Mouse (Mus musculus): ENCODE results near the gene Gcm1. TPM values are rescaled to one million over a fixed set of nuclear protein-coding genes. Genes with fewer than 3 reads are reported as not detected.
A peak's percentile ranks its signal among the peaks of the same experiment; 100 is the strongest.

Gene Gcm1
- polyA plus RNA-seq, 1 experiment from 2014 or later, result not detected

DNA sequence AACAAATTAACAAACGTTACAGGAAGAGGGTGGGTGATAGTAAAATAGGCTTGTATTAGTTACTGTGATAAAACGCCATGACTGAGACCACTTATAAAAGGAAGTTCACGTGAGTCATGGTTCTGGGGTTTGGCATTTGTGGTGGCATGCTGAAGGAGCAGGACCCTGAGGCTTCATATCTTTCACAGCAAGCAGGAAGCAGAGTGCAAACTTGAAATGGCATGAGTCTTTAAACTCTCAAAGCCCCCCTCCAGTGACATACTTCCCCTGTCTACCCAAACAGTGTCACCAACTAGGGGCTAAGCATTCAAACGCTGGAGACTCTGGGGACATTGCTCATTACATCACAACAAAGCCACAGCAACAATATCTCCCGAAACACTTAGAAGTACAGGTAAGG, 49.2 kb downstream of the Gcm1 start:
- Histone ChIP-seq H3K9ac (replicated peaks; ENCODE audit: low read depth, low read length) (no peak overlapping the region), H3K36me3 (ENCODE audit: control insufficient read depth, insufficient read depth, low read length) (peaks cover 35% of the 10 kb centered on the region), H3K4me2 (ENCODE audit: low read depth, low read length) (no peak overlapping the region), H3K4me3 (ENCODE audit: low read depth, low read length) (no peak overlapping the region), H3K27me3 (ENCODE audit: control insufficient read depth, insufficient read depth, low read length) (no peaks in the 10 kb centered on the region), H3K4me1 (ENCODE audit: control insufficient read depth, insufficient read depth, low read length) (no peaks in the 10 kb centered on the region; the same call in 1 of the 2 replicates), H3K9me3 (ENCODE audit: control insufficient read depth, low read length) (no peaks in the 10 kb centered on the region), H3K27ac (ENCODE audit: low read depth, low read length) (no peak overlapping the region)
- WGBS, result 87% methylated on average over 5 of the region's 5 CpGs
- no peak for ATAC-seq (ENCODE audit: low read depth)

DNA sequence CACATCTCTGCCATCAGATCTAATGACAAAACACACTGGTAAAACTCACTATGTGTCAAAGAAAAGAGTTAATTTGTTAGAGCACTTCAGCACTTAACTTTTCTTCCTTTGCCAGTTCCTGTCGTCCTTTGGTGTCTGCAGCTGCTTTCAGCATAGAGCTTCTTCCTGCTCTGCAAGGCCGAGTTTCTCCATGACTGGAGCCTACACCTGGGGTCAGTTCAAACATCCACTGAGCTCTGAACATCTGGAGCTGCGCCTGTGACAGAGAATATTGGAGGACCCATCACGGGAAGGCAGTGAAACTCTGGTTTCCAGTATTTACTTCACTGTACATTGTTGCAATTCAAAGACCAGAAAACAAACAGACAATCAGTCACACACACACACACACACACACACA, 49.7 kb downstream of the Gcm1 start:
- Histone ChIP-seq H3K9me3 (ENCODE audit: control insufficient read depth, low read length) (no peaks in the 10 kb centered on the region), H3K9ac (replicated peaks; ENCODE audit: low read depth, low read length) (no peak overlapping the region), H3K27me3 (ENCODE audit: control insufficient read depth, insufficient read depth, low read length) (no peaks in the 10 kb centered on the region), H3K36me3 (ENCODE audit: control insufficient read depth, insufficient read depth, low read length) (peaks cover 33% of the 10 kb centered on the region), H3K4me2 (ENCODE audit: low read depth, low read length) (no peak overlapping the region), H3K27ac (ENCODE audit: low read depth, low read length) (no peak overlapping the region), H3K4me1 (ENCODE audit: control insufficient read depth, insufficient read depth, low read length) (no peaks in the 10 kb centered on the region; the same call in 1 of the 2 replicates), H3K4me3 (ENCODE audit: low read depth, low read length) (no peak overlapping the region)
- 77% methylated on average over 4 of the region's 4 CpGs for WGBS
- no peak for ATAC-seq (ENCODE audit: low read depth)

DNA sequence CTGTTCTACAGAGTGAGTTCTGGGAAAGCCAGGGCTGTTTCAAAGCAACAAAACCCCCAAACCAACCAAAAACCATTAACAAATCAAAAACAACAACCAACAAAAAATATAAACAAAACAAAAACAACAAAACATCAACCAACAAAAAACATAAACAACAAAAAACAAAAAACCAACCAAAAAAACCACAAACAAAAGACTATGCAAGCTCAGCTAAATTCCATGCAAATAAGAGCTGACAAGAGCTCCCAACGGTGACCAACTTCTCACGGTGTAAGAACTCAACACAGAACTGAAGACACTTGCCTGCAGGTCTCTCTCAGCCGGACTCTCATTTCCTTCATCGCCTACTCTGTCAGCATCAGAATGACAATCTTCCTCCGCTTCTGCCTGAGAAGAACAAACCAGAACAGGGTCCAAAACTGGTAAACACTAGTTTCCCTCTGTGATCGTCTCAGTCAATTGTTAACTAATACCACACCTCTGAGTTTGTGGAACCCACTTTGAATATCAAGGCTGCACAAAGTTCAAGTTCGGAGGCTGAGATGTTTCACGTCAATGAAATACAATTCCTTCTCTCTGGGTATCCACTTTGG, 52.3 kb downstream of the Gcm1 start:
- ATAC-seq (ENCODE audit: low read depth), result no peak
- WGBS, result 88% methylated on average over 8 of the region's 8 CpGs

GRCm38 (mm10) chr9:78104973-78105372, 53.2 kb downstream of the Gcm1 start:
- H3K27me3 ChIP-seq (ENCODE audit: control insufficient read depth, insufficient read depth, low read length), result no peaks in the 10 kb centered on the region
- H3K4me1 ChIP-seq (ENCODE audit: control insufficient read depth, insufficient read depth, low read length), result peaks cover 8% of the 10 kb centered on the region
- no peak overlapping the region for H3K27ac ChIP-seq (ENCODE audit: low read depth, low read length)
- H3K4me3 ChIP-seq (ENCODE audit: low read depth, low read length), result no peak overlapping the region
- H3K4me2 ChIP-seq (ENCODE audit: low read depth, low read length), result no peak overlapping the region
- ATAC-seq (ENCODE audit: low read depth), result no peak
- H3K9ac ChIP-seq (replicated peaks; ENCODE audit: low read depth, low read length), result no peak overlapping the region
- H3K9me3 ChIP-seq (ENCODE audit: control insufficient read depth, low read length), result no peaks in the 10 kb centered on the region
- H3K36me3 ChIP-seq (ENCODE audit: control insufficient read depth, insufficient read depth, low read length), result peaks cover 4% of the 10 kb centered on the region; the same call in 1 of the 2 replicates
- WGBS, result 86% methylated on average over 6 of the region's 6 CpGs

More for the DNA sequence above, 52.3 kb downstream of the Gcm1 start:
- Histone ChIP-seq H3K4me1 (ENCODE audit: control insufficient read depth, insufficient read depth, low read length) (peaks cover 4% of the 10 kb centered on the region), H3K9ac (replicated peaks; ENCODE audit: low read depth, low read length) (no peak overlapping the region), H3K4me3 (ENCODE audit: low read depth, low read length) (no peak overlapping the region), H3K9me3 (ENCODE audit: control insufficient read depth, low read length) (no peaks in the 10 kb centered on the region), H3K4me2 (ENCODE audit: low read depth, low read length) (no peak overlapping the region), H3K36me3 (ENCODE audit: control insufficient read depth, insufficient read depth, low read length) (peaks cover 9% of the 10 kb centered on the region; the same call in 1 of the 2 replicates), H3K27ac (ENCODE audit: low read depth, low read length) (no peak overlapping the region), H3K27me3 (ENCODE audit: control insufficient read depth, insufficient read depth, low read length) (no peaks in the 10 kb centered on the region)

DNA sequence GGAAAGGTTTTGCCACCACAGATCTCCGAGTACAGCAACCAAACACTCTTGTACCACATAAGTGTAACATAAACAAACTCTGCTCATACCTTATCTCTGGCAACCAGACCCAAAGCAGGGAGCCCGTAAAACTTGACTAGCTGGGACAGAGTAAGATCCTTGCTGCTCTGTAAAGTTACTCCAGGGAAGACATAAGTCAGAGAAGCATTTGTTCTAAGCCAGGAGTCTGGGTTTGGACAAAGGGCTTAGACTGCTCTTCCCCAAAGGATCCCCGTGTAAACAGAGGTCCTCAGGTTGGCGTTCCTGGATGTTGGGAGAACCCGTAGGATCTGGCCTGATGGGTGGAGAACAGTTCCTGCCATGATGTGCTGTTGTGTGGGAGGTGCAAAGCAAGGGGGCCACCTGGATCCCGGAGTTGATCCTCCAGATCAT, 53.8 kb downstream of the Gcm1 start:
- WGBS, result 90% methylated on average over 6 of the region's 6 CpGs
- peaks cover 8% of the 10 kb centered on the region for H3K4me1 ChIP-seq (ENCODE audit: control insufficient read depth, insufficient read depth, low read length)
- 0 out of 2 replicates have a peak, but pooled peaks cover 4% of the 10 kb centered on the region for H3K36me3 ChIP-seq (ENCODE audit: control insufficient read depth, insufficient read depth, low read length)
- H3K9me3 ChIP-seq (ENCODE audit: control insufficient read depth, low read length), result no peaks in the 10 kb centered on the region
- ATAC-seq (ENCODE audit: low read depth), result no peak
- H3K4me3 ChIP-seq (ENCODE audit: low read depth, low read length), result no peak overlapping the region
- H3K27me3 ChIP-seq (ENCODE audit: control insufficient read depth, insufficient read depth, low read length), result no peaks in the 10 kb centered on the region
- no peak overlapping the region for H3K4me2 ChIP-seq (ENCODE audit: low read depth, low read length)
- H3K9ac ChIP-seq (replicated peaks; ENCODE audit: low read depth, low read length), result no peak overlapping the region
- no peak overlapping the region for H3K27ac ChIP-seq (ENCODE audit: low read depth, low read length)

DNA sequence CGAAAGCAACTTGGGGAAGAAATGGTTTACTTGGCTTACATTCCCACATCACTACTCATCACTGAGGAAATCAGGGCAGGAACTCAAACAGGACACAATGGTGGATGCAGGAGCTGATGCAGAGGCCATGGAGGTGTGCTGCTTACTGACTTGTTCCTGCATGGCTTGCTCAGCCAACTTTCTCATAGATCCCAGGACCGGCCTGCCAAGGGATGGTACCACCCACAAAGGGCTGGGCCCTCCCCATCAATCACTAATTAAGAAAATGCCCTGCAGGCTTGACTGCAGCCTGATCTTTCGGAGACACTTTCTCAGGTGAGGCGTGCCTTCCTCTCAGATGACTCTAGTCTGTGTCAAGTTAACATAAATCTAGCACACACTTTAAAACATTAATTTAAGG, 55.1 kb downstream of the Gcm1 start:
- WGBS, result 80% methylated on average over 4 of the region's 4 CpGs
- no peak overlapping the region for H3K9ac ChIP-seq (replicated peaks; ENCODE audit: low read depth, low read length)
- H3K4me3 ChIP-seq (ENCODE audit: low read depth, low read length), result no peak overlapping the region
- 0 out of 2 replicates have a peak, but pooled peaks cover 4% of the 10 kb centered on the region for H3K36me3 ChIP-seq (ENCODE audit: control insufficient read depth, insufficient read depth, low read length)
- no peaks in the 10 kb centered on the region for H3K9me3 ChIP-seq (ENCODE audit: control insufficient read depth, low read length)
- no peak for ATAC-seq (ENCODE audit: low read depth)
- no peaks in the 10 kb centered on the region for H3K27me3 ChIP-seq (ENCODE audit: control insufficient read depth, insufficient read depth, low read length)
- H3K27ac ChIP-seq (ENCODE audit: low read depth, low read length), result no peak overlapping the region
- no peak overlapping the region for H3K4me2 ChIP-seq (ENCODE audit: low read depth, low read length)
- H3K4me1 ChIP-seq (ENCODE audit: control insufficient read depth, insufficient read depth, low read length), result peaks cover 8% of the 10 kb centered on the region

DNA sequence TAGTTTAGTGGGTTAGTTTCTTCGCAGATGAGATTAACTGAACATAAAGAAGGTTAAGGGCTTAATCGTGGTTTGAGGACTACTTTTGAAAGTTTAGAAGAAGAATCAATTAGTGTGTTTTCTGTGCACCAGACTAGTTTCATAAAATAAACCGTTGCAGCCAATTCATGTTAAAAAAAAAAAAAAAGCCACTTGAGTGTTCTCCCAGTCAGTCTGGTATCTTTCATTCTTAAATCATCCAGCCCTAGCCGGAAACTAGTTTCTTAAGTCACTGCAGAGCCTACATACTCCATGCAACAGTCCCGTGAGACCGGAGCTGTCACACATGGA, 55.8 kb downstream of the Gcm1 start:
- WGBS, result 25% methylated on average over 6 of the region's 6 CpGs
- Histone ChIP-seq H3K27ac (ENCODE audit: low read depth, low read length) (peak overlapping the region; percentile 86), H3K4me3 (ENCODE audit: low read depth, low read length) (peak overlapping the region; percentile 88), H3K9ac (replicated peaks; ENCODE audit: low read depth, low read length) (peak overlapping the region; percentile 83), H3K36me3 (ENCODE audit: control insufficient read depth, insufficient read depth, low read length) (0 out of 2 replicates have a peak, but pooled peaks cover 4% of the 10 kb centered on the region), H3K9me3 (ENCODE audit: control insufficient read depth, low read length) (no peaks in the 10 kb centered on the region), H3K27me3 (ENCODE audit: control insufficient read depth, insufficient read depth, low read length) (no peaks in the 10 kb centered on the region), H3K4me2 (ENCODE audit: low read depth, low read length) (peak overlapping the region; percentile 83), H3K4me1 (ENCODE audit: control insufficient read depth, insufficient read depth, low read length) (peaks cover 8% of the 10 kb centered on the region)
- ATAC-seq (ENCODE audit: low read depth), result no peak; the same call in 1 of the 2 replicates

GRCm38 (mm10) chr9:78107912-78108795, 56.4 kb downstream of the Gcm1 start:
- H3K36me3 ChIP-seq (ENCODE audit: control insufficient read depth, insufficient read depth, low read length), result 0 out of 2 replicates have a peak, but pooled peaks cover 4% of the 10 kb centered on the region
- peak overlapping the region; percentile 83 for H3K4me2 ChIP-seq (ENCODE audit: low read depth, low read length)
- peak overlapping the region; percentile 88 for H3K4me3 ChIP-seq (ENCODE audit: low read depth, low read length)
- ATAC-seq (ENCODE audit: low read depth), result peak; percentile 81
- H3K27ac ChIP-seq (ENCODE audit: low read depth, low read length), result peak overlapping the region; percentile 86
- no peaks in the 10 kb centered on the region for H3K9me3 ChIP-seq (ENCODE audit: control insufficient read depth, low read length)
- no peaks in the 10 kb centered on the region for H3K27me3 ChIP-seq (ENCODE audit: control insufficient read depth, insufficient read depth, low read length)
- H3K9ac ChIP-seq (replicated peaks; ENCODE audit: low read depth, low read length), result peak overlapping the region; percentile 83
- under 1% methylated on average over 84 of the region's 88 CpGs for WGBS
- peaks cover 8% of the 10 kb centered on the region for H3K4me1 ChIP-seq (ENCODE audit: control insufficient read depth, insufficient read depth, low read length)

DNA sequence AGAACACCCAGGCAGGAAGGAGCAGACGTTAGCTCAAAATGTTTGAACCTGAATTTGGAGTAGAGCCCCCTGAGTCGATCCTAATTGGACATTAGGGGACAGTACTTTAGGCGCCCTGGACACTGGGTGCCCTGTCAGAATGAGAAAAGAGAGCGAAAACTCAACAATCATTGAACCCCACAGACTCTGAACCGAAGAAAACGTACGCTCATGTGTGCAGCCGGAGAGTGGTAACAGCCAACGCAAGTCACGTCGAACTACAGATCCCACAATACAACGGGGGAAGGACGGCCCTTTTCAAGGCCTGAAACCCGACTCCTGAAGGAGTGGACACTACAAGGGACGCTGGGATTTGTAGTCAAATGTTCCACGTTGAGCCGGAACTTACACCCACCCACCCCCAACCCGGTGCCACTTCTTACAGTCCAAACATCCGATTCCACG, 57.1 kb downstream of the Gcm1 start, which contains the start of the genes Fbxo9 and Ick:
Gene Fbxo9 (minus strand): TSS at position 270 of the 444 bp plus-strand sequence.
Gene Ick (plus strand): TSS at position 397 of the 444 bp plus-strand sequence.
- H3K27me3 ChIP-seq (ENCODE audit: control insufficient read depth, insufficient read depth, low read length), result no peaks in the 10 kb centered on the region
- H3K9me3 ChIP-seq (ENCODE audit: control insufficient read depth, low read length), result no peaks in the 10 kb centered on the region
- peak within 1 kb of the TSS; percentile 83 for H3K9ac ChIP-seq (replicated peaks; ENCODE audit: low read depth, low read length)
- H3K27ac ChIP-seq (ENCODE audit: low read depth, low read length), result peak within 1 kb of the TSS; percentile 86
- H3K4me3 ChIP-seq (ENCODE audit: low read depth, low read length), result peak within 1 kb of the TSS; percentile 88
- no peaks in the 10 kb centered on the region for H3K36me3 ChIP-seq (ENCODE audit: control insufficient read depth, insufficient read depth, low read length)
- peaks cover 8% of the 10 kb centered on the region for H3K4me1 ChIP-seq (ENCODE audit: control insufficient read depth, insufficient read depth, low read length)
- H3K4me2 ChIP-seq (ENCODE audit: low read depth, low read length), result peak within 1 kb of the TSS; percentile 83
- WGBS, result 0% methylated on average over 20 of the region's 20 CpGs
- peak; percentile 95 for ATAC-seq (ENCODE audit: low read depth)

All from neural tube, embryonic 14.5 days (tissue).